Mouse (Mus musculus) MEL (cell line): Measurements from ENCODE around the gene Macf1. TPM values are rescaled to one million over a fixed set of nuclear protein-coding genes. Genes with fewer than 3 reads are reported as not detected.

Source experiments
- DNase-seq: peaks from one replicate; pipeline ENCODE4 v3.0.0; 2011; ENCODE audit warnings: low read depth, low spot score
- H3K27ac ChIP-seq: 2 replicates; pipeline ENCODE4 v1.5.1; 2012; ENCODE audit warnings: low read depth, mild to moderate bottlenecking, control low read depth, low read length, moderate library complexity; ENCODE audit not compliant: control insufficient read depth
- H3K27me3 ChIP-seq, 2 experiments: fragments of 150-350 bp in 1 of 2; sonication (generic) in 1 of 2; 2 replicates each; pipeline ENCODE4 v1.6.1; 2012; ENCODE audit warnings: low read length in 2 of 2, mild to moderate bottlenecking in 2 of 2, improper control_type of control experiment in 1 of 2, moderate library complexity in 1 of 2; ENCODE audit not compliant: insufficient read depth in 2 of 2, control insufficient read depth in 1 of 2
- H3K36me3 ChIP-seq, 2 experiments: 2 replicates each; pipeline ENCODE4 v1.6.1; 2012 to 2014; ENCODE audit warnings: low read length in 2 of 2, improper control_type of control experiment in 1 of 2, inconsistent platforms in 1 of 2, mild to moderate bottlenecking in 1 of 2; ENCODE audit not compliant: insufficient read depth in 2 of 2, control insufficient read depth in 1 of 2
- H3K4me1 ChIP-seq, 2 experiments: fragments of 150-350 bp in 1 of 2; sonication (generic) in 1 of 2; 2 replicates each; pipeline ENCODE4 v1.6.1; 2012; ENCODE audit warnings: low read length in 2 of 2, improper control_type of control experiment in 1 of 2, mild to moderate bottlenecking in 1 of 2; ENCODE audit not compliant: insufficient read depth in 2 of 2, control insufficient read depth in 1 of 2
- H3K4me3 ChIP-seq, 2 experiments: fragments of 150-350 bp in 1 of 2; sonication (generic) in 1 of 2; 2 replicates each; pipeline ENCODE4 v1.5.1; 2012; ENCODE audit warnings: low read depth in 2 of 2, low read length in 2 of 2, mild to moderate bottlenecking in 2 of 2, moderate library complexity in 2 of 2, control low read depth in 1 of 2, improper control_type of control experiment in 1 of 2; ENCODE audit not compliant: control insufficient read depth in 1 of 2, insufficient read depth in 1 of 2
- H3K79me2 ChIP-seq: 2 replicates; pipeline ENCODE4 v1.6.1; 2012; ENCODE audit warnings: mild to moderate bottlenecking, low read length, moderate library complexity; ENCODE audit not compliant: control insufficient read depth, poor library complexity, insufficient read depth
- H3K9ac ChIP-seq: 2 replicates; pipeline ENCODE4 v1.6.1; 2012; ENCODE audit warnings: low read depth, mild to moderate bottlenecking, control low read depth, low read length, moderate library complexity; ENCODE audit not compliant: control insufficient read depth, poor library complexity, severe bottlenecking
- H3K9me3 ChIP-seq: fragments of 150-350 bp; sonication (generic); replicated peaks from 2 replicates; pipeline ENCODE4 v1.6.1; 2012; ENCODE audit warnings: mild to moderate bottlenecking, low read length, improper control_type of control experiment, moderate library complexity; ENCODE audit not compliant: insufficient read depth
- JUND ChIP-seq: IDR thresholded peaks from 2 replicates; pipeline ENCODE4 v1.6.1; 2011; ENCODE audit warnings: low read depth, mild to moderate bottlenecking, improper control_type of control experiment, low read length
- KAT2A ChIP-seq: conservative IDR thresholded peaks from 2 replicates; pipeline ENCODE4 v1.6.1; 2012; ENCODE audit warnings: low read depth, low read length, improper control_type of control experiment, inconsistent platforms
- MYC ChIP-seq: IDR thresholded peaks from 2 replicates; pipeline ENCODE4 v1.6.1; 2011; ENCODE audit warnings: low read depth, mild to moderate bottlenecking, low read length, improper control_type of control experiment, moderate library complexity
- NELFE ChIP-seq: IDR thresholded peaks from 2 replicates; pipeline ENCODE4 v1.6.1; 2011; ENCODE audit warnings: low read depth, low read length, improper control_type of control experiment
- POLR2A ChIP-seq, 2 experiments: IDR thresholded peaks; 2 replicates each; pipeline ENCODE4 v1.6.1; 2011 to 2012; ENCODE audit warnings: low read length in 2 of 2, mild to moderate bottlenecking in 2 of 2, control low read depth in 1 of 2, improper control_type of control experiment in 1 of 2, low read depth in 1 of 2, moderate library complexity in 1 of 2; ENCODE audit not compliant: control insufficient read depth in 1 of 2, insufficient read depth in 1 of 2, poor library complexity in 1 of 2
- POLR2AphosphoS2 ChIP-seq: IDR thresholded peaks from 2 replicates; pipeline ENCODE4 v1.6.1; 2011; ENCODE audit warnings: low read length, improper control_type of control experiment
- POLR2AphosphoS5 ChIP-seq: IDR thresholded peaks from 2 replicates; pipeline ENCODE4 v1.6.1; 2012; ENCODE audit warnings: low read depth, borderline replicate concordance, mild to moderate bottlenecking, inconsistent platforms, low read length, moderate library complexity, mixed read lengths
- TAL1 ChIP-seq: IDR thresholded peaks from 2 replicates; pipeline ENCODE4 v1.6.1; 2012; ENCODE audit warnings: mild to moderate bottlenecking, inconsistent platforms, low read length, moderate library complexity, mixed read lengths
- ZC3H11A ChIP-seq: IDR thresholded peaks from 2 replicates; pipeline ENCODE4 v1.6.1; 2012; ENCODE audit warnings: low read depth, mild to moderate bottlenecking, inconsistent platforms, low read length, improper control_type of control experiment
- polyA plus RNA-seq, 2 experiments: library from polyadenylated mRNA; stranded (reverse) in 1 of 2; unstranded in 1 of 2; fragments of >175 nt in 1 of 2; fragments of >200 nt in 1 of 2; gene quantifications; 2 replicates each; pipeline versions ENCODE4 v1.2.1 to v1.2.4; 2012; ENCODE audit warnings: low replicate concordance in 2 of 2, low read depth in 1 of 2; ENCODE audit not compliant: insufficient read length in 2 of 2, insufficient read depth in 1 of 2, missing spikeins in 1 of 2
- total RNA-seq: library from RNA; depleted of rRNA; stranded (reverse); fragments of 300-350 nt; gene quantifications from 2 replicates; pipeline ENCODE4 v1.2.3, GENCODE M21; 2012

Gene Macf1
- total and polyA plus RNA-seq, 3 experiments, result 18.5 to 71.4 (median 60.8) TPM

GRCm38 (mm10) chr4:123355941-123356340 is 328.2 kb downstream of the Macf1 start:
- Histone ChIP-seq H3K79me2 (no peaks in the 10 kb centered on the region), H3K9me3 (no peaks in the 10 kb centered on the region), H3K4me1 (no peaks in the 10 kb centered on the region), H3K36me3 (peaks cover 0 to 4% of the 10 kb centered on the region in 2 experiments; a peak in 2 of 4 replicates), H3K27ac (no peak overlapping the region), H3K9ac (no peak overlapping the region), H3K27me3 (no peaks in the 10 kb centered on the region), H3K4me3 (no peak overlapping the region)
- no peak for DNase-seq
- TF ChIP-seq ZC3H11A (no peak), MYC (no peak)

DNA sequence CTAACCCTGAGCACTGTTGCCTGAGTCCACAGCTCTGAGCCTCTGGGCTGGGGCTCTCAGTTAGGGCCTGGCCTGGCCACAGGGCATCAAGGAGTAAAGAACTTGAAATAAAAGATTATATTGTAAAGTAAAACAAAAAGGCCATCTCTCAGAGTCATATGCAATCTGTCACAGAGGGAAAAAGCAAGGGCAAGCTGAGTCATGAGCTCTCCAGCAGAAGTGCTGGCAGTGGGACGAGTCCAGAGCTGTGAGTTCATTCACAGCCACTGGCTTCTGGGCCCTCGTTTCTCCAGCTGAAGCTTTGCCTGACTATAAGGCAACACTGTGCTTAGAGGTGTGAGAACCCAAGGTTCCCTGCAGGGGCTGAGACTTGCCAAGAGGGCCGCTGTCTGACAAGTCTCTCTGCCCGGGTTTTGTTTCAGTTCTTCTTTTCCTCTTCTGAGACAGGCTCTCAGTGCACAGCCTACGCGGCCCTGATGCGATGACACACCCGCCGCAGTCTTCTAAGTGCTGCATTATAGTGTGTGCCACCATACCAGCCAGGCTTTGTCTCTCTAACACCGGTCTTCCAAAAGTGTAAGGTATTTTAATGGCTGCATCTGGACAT is 330.8 kb downstream of the Macf1 start:
- Histone ChIP-seq H3K4me3 (no peak overlapping the region), H3K79me2 (no peaks in the 10 kb centered on the region), H3K27me3 (no peaks in the 10 kb centered on the region), H3K9ac (no peak overlapping the region), H3K36me3 (peaks cover 0 to 6% of the 10 kb centered on the region in 2 experiments; a peak in 2 of 4 replicates), H3K27ac (no peak overlapping the region), H3K4me1 (no peaks in the 10 kb centered on the region), H3K9me3 (no peaks in the 10 kb centered on the region)
- TF ChIP-seq KAT2A, result no peak
- no peak for TF ChIP-seq NELFE
- no peak for TF ChIP-seq TAL1
- TF ChIP-seq MYC, result no peak
- TF ChIP-seq POLR2AphosphoS5, result no peak
- no peak for TF ChIP-seq POLR2AphosphoS2
- DNase-seq, result no peak

DNA sequence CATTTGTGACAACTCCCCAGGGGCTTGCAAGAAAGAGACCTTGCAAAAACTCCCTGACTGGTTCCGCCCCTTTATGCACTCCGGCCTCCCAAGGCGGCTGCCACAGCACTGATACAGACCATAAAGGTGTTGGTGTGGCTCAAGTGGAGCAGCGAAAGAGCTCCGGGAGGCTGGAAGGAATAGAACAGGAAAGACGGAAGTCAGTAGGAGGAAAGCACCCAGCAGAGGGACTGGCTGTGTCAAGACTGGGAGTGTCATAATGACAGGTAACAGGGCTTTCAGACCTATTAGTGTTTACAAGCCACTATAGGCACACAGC is 340.7 kb downstream of the Macf1 start:
- no peaks in the 10 kb centered on the region for H3K79me2 ChIP-seq
- peak overlapping the region; percentile 20; the same call in 1 of the 2 replicates for H3K9ac ChIP-seq
- H3K27ac ChIP-seq, result no peak overlapping the region
- no peaks in the 10 kb centered on the region for H3K4me1 ChIP-seq
- H3K36me3 ChIP-seq, result no peaks in the 10 kb centered on the region
- peak overlapping the region; percentile 68 to 76 for H3K4me3 ChIP-seq
- H3K27me3 ChIP-seq, result no peaks in the 10 kb centered on the region
- TF ChIP-seq POLR2A (IDR thresholded peaks at IDR 0.05; ENCODE audit: control insufficient read depth in 1 of 2, insufficient read depth in 1 of 2, low read depth in 1 of 2, low read length in 2 of 2, poor library complexity in 1 of 2) (no peak), JUND (no peak)
- no peak for DNase-seq
- no peaks in the 10 kb centered on the region for H3K9me3 ChIP-seq
